Mouse (Mus musculus) NIH3T3 (cell line): ENCODE measurements around the gene Actg2.
A peak's percentile ranks its signal among the peaks of the same experiment; 100 is the strongest.
"Not testable (repeated sequence)": the region's sequence is repeated elsewhere in the genome, so short reads cannot be mapped to it uniquely, and the experiment has no call there.

Experiments
- DNase-seq: peaks from one replicate; pipeline ENCODE4 v3.0.0-alpha.2; 2012; ENCODE audit warnings: low read depth

Gene Actg2

DNA sequence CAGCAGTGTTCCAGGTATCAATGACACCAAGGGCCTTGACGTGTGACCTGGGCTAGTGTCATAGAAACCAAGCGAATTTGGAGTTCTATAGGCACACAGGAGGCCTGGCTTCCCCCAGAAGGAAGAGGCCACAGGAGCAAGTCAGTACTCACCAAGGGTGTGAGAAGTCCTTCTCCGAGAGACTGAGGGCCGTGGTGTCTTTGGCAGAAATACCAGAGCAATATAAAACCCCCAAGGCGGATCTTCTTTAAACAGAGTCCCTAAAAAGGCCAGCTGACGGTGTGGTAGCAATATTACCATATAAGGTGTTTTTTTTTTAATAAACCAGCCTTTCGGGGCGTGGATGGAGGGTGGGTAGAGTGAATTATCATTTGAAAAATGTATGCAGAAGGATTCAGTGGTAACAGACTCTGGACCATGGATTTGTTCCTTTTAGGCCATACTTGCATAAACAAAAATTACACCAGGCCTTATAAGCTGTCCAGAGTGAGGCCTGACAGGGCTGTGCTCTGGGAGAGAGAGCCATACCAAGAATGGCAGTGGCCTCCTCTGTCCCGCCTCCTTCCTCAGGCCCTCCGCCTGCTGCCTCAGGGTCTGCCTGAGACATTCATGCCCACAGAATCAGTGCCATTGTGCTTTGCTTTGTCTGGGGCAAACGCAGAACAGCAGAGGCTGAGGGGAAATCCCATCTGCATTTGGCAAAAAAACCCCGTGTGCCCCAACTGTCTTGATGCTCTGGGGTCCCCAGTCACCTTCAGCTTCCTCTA is at the start of gene Actg2:
TSS of gene Actg2 (minus strand) at position 238 of the 767 bp plus-strand sequence.
- DNase-seq = no peak

DNA sequence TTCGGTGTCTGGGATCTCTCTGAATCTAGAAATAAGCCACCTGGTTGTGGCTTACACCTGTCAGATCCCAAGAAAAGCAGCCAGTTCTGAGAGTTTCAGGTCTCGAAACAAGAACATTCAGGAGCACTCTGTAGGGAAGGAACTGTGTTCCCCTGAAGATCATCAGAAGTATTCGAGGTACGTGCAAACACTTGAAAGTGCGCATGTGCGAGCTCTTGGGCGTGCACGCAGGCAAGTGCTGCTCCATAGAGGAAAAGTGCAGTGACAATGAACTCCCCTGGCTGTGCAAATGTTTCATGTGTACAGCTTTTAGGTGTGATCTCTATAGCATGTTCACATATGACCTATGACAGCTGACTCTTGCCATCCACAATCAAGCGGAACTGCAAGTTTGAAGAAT is 49.3 kb upstream of the Actg2 start:
- DNase-seq = not testable (repeated sequence)

DNA sequence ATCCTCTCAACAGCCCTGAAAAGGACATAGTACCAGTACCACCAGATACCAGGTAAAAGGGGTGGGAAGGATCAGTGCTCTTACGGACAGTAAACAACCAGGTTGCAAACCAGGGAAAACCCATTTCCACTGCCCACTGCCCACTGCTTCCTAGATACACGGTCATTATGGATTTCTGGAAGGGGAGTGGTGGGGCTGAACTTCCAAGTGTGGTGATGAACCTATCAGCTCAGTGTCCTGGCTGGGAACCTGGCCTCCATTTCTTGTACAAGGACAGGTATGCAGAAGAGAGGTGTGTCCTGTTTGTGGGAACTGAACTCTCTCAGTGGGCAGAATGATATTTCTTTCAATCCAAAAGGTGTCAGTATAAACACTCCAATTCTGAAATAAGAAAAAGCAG is 47.5 kb upstream of the Actg2 start:
- DNase-seq = no peak

DNA sequence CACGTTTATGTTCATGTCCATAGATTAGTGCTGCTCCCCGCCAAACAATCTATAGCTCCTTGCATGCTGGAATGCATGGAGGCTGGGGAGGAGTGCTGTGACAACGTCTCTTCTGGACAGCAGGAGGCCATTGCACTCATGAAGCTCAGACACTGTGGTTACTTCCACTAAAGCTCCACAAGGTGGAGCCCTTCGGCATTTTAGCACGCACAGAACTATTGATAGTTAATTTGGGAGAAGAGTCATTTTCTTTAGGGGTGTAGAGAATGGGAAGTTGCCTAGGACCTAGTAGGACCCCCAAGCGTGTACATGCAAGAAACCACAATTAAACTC is 46.8 kb upstream of the Actg2 start:
- peak; percentile 88 for DNase-seq

DNA sequence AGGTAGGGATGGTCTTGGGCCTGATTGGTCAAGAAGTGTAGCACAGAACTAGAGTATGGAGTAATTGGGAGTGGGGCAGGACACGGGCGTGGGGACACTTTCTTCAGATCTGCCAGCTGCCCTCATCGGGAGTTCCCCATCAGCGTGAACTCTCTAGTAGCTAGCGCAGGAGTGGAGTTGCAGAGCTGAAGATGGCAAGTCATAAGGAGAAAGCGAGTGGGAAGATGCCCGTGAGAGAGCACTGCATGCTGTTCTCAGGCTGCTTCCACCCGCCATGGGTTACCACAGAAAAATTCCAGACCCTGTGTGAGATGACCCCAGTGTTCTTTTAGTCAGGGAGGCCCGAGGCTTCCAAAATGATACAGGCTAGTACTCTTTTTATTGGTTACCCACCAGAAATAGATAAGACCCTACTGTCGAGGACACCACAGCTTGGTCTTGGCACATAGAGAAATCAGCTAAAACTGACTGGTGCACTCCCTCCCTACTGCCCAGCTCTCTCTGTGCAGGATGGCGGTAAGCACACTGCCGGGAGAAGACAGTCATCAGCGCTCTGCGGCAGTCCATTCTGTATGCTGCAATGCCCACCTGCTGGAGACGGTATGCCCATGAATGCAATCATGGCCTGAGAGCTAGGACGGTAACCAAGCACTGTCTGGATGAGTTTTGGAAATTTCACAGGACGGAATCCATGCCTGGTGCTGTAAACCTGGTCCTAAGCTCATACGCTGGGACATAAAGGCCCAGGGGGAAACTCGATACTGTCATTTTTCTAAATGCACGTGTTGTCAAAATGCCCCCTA is 46.3 kb upstream of the Actg2 start:
- DNase-seq = no peak

DNA sequence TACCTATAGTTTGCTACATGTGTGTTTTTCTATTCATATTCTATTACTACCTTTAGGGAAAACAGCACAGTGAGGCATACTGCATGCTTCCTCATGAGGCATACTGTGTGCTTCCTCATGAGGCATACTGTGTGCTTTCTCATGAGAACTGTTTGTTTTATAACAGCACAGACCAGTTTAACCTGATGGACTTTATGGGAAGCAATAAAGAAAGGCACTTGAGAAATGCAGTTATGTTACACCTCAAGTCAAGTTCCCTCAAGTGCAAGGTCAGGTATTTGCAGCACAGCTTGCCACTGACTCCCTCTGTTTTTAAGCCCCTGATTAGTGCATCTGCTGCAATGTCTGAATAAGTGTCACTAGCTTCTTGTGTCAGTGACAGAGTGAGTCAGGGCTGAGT is 41.5 kb upstream of the Actg2 start:
- no peak for DNase-seq

DNA sequence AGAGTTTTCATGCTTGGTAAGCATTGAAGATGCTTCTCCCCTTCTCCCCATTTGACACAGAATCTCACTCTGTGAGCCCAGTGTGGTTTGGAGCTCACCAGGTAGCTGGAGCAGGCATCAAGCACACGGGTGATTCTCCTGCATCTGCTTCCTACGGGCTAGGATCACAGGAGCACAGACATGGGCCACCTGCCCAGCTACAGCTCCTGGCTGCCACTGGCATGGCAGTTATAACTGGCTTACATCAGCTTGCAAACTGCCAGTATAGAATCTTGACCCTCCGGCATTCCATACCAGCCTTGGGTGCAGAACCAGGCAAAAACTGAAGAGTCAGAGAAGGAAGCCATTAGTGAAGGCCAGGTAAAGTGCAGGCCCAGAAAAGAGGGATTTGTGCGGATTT is 39.5 kb upstream of the Actg2 start:
- DNase-seq = no peak

DNA sequence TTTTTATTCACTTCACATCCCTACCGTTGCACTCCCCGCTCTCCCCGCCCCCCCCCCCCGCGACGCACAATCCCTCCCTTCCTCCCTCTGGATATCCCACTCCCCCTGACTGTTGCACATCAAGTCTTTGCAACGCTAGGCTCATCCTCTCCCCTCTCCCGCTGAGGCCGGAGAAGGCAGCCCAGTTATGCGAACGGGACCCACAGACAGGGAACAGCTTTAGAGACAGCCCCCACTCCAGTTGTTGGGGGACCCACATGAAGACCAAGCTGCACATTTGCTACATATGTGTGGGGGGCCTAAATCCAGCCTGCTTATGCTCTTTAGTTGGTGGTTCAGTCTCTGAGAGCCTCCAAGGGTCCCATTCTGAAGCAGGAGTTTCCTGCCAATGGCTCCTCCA is 36.6 kb upstream of the Actg2 start, which contains the start of gene Stambp:
TSS of gene Stambp (minus strand) at position 59 of the 400 bp plus-strand sequence.
- DNase-seq = no peak

DNA sequence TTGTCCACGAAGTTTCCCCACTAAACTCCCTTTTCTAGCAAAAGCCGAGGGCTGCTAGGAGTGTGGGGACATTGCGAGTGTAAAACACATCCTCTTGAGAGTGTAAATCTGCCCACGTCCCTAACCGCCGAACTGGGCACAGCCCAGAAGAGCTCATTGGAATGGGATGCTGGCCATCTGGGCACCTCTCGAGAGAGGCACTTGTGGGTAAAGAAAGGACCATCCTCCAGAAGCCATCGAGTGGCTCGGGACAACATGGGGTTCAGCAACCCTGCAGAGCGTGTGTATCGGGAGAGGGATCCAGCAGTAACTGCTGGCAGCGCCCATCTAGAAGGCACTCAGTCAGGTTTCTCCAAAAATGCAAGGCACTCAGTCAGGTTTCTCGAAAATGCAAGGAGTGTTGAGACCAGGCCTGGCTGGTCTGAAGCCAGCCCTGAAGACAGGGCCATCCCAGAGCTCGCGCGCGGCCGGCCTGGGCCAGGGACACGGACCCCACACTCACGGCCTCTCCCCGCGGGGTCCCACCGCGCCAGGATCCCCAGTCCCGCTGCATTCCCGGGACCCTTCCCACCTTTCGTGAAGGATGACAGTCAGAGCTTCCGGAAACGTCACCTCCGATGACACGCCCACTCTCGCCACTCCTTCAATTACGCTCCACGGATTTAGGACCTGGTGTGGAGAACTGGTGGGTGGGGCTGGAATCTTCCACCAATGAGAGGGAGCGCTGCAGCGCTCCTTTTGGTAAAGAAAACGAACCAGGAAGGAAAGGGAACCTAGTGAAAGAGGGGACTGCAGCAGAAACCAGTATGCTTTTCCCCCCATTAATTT is 36.0 kb upstream of the Actg2 start:
- DNase-seq = peak; percentile 96

DNA sequence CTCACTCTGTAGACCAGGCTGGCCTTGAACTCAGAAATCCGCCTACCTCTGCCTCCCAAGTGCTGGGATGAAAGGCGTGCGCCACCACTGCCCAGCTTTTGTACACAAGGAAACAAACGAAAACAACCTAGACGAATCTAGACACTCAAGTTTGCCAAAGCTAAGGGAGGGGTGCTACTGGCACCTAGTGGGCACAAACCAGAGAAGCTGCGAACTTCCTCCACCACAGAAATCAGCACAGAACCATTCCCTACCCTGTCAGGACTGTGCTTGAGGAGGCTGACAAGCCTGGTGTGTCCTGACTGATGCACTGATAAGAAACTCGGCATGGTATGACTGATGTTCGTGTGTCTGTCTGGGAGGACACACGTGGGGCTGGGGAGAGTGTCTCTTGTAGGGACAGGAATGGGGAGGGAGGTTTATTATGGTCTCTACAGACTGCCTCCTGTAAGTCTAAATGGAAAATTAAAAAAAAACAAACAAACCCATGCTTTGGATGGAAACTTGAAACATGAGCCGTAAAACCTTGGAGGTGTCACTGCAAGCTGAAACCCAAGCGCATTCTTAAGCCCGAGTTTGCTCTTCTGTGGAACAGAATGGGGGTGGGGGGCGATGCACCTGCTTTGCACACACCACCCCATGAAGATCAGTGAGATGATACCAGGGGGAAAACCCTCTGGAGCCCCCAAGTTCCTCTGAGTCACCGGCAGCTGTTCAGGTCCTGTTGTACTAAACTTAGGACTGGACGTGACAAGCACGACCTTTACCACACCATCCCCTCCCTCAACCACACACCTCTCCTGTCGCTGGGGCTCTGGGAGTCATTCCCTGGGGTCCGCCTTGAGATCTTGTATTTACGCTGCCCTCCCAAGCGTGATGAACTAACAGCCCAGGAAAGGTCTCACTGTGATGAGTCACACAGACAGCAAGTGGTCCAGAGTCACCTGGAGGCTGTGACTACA is 33.1 kb upstream of the Actg2 start:
- DNase-seq = peak; percentile 27

DNA sequence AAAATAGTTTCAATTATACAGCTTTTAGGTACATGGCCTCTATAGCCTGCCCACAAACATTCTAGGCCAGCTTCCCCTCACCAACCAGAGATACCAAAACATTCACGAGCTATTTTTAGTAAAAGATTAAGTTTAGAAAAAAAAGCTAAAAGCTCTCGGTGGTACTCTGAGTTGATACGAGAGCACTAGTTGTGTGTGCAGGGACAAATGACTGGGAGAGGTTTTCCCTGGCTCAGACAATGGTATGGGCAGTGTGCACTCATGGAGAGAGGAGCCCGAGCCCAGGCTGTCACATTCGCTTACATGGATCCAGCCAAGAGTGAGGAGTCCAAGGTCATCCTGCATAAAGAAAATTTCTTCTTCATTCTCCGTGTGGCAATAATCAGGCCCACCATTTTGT is 19.9 kb upstream of the Actg2 start:
- no peak for DNase-seq

DNA sequence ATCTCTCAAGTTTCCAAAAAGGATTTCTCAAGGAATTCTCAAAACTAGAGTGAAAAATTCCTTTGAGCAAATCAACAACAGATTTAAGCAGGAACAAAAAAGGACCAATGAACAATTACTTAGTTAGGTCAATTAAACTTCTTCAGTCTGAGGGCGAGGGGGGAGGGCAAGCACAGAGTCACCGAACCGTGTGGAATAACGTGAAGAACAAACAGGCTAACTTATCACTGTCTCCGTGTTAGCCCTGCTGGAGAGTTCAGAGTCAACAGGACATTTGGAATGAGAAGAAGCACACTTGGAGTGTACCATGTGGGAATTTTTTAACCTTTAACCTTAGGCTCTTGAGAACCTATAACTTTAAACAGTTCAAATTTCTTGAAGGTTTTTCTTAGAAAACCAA is 12.3 kb upstream of the Actg2 start:
- no peak for DNase-seq

DNA sequence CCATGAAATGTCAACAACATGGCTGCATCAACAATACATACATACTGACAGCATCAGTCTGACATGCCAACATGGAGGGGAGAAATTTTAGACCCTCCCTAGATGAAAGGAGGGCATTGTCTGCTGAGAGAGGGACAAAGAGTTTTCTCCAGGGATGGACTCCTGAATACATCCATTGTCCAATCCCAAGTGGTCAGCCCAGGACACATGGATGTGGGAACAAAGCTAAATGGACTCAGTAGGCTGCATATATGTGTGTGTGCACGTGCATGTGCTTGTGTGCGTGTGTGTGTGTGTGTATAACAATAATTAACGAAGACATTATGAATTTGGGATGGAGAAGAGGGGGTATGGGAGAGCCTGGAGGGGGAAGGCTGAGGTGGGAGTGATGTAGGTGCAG is 9.7 kb upstream of the Actg2 start:
- DNase-seq = no peak

DNA sequence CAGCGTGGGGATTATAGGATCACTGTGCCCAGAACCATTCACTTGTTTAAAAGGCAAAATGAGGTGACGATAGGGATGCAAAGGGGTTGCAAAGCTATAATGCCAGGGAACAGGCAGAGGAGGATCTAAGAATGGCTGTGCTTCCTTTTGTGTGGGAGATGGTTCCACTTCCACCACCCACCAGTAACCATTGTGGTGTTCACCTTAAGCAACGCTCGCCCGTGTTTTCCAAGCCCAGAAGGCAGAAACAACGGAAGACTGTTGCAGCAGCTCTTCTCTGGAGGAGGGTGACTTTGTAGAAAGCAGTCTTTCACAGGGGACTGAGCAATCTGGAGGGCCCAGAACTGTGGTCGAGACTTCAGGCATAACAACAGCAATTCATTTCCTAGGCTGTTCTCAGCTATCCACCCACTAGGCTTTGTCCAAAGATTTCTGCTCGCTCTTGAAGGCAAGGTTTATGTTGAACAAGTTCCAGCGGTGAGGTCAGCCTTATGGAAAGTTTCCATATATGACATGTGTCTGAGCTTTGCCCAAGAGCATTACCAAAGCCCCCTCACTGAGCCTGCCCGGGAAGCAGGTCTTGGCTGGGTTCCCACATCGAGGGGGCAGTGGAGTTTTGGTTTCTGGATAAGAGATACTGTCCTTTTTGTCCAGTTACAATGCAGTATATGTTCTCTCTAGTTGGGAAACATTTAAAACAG is 5.8 kb upstream of the Actg2 start:
- peak; percentile 83 for DNase-seq

DNA sequence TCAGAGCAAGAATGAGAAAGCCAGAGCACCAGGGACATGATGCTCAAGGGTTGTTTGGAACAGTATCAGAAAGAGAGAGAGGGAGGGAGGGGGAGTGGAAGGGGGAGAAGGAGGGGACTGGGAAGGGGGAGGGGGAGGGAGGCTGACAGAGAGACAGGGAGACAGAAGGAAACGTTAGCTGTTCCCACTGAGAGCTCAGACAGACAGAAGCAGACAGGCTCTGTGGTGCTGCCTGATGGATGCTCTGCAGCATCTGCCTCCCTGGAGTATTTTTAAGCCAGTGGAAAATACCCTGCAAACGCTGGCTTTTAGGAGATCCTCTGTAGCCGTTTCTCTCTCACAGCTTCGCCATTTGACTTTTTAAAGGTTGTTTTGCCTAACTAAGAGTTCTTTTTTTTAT is 4.0 kb upstream of the Actg2 start:
- DNase-seq = no peak

DNA sequence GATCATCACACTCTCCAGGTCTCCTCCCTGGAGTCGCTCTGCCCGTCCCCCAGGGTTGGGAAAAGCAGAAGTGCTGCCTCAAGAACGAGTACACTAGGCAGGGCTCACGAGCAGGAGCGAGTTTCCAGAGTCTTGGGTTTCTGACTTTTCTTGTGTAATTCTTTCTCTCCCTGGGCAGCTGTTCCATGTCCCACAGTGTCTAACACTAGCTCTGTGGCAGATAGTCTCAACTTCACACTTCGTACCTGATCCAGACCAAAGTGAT is 662 bp upstream of the Actg2 start:
- DNase-seq = no peak

DNA sequence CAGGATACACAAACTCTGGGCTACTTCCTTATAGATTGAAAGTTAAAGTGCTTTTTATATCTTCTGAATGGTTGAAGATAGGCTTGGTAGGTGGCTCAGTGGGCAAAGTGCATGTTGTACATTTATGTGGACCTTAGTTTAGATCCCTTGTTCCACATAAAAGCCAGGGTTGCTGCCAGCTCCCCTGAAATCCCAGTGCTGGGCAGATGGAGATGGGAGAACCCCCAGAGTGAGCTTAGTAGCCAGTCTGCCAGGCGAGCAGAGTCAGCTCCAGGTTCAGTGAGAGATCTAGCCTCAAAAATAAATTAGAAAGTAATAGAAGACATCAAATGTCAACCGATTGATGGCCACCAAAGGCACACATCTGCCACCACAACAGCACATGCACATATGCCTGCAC is 3.5 kb downstream of the Actg2 start:
- DNase-seq = no peak

DNA sequence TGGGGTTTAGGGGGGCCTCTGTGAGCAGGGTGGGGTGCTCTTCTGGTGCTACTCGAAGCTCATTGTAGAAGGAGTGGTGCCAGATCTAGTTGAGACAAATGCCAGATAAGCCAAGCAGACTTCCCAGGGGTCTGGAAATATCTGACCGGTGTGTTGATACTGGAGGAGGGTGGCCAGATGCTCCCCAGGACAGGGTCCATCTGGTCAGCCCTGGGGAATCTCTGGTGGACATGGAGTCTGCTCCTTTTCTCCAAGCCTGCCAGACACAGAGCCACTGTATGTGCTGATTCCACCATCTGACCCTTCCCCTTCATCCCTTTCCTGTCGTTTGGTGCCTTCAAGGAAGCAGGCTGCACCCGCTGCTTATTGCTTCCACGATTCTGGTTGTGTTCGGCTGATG is 12.9 kb downstream of the Actg2 start:
- no peak for DNase-seq

DNA sequence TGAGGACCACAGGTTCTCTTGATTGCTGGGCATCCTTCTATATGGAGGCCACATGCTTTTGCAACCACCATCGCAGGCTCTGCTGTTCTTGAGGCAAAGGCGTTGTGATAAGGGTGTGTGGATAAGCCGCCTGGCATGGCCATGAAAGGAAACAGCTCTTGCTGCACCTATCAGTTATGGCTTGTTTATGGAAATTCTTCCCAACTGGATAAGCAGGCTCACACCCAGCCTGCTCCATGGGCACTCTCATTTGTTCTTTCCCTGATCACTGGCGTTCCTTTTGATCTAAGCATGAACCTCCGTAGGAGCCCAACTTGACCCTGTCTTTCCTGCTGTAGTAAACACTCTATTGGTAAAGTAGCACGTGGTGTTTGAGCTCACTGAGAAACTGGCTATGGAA is 14.3 kb downstream of the Actg2 start:
- no peak for DNase-seq

DNA sequence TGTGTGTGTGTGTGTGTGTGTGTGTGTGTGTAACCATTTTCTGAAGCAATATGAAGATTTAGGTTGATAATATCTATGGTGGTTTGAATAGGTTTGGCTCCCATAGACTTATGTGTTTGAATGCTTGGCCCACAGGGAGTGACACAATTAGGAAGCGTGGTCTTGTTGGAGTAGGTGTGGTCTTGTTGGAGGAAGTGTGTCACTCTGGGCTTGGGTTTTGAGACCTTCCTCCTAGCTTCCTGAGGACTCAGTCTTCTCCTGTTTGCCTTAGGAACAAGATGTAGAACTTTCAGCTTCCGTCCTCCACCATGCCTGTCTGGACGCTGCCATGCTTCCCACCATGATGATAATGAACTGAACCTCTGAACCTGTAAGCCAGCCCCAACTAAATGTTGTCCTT is 17.4 kb downstream of the Actg2 start:
- no peak for DNase-seq

DNA sequence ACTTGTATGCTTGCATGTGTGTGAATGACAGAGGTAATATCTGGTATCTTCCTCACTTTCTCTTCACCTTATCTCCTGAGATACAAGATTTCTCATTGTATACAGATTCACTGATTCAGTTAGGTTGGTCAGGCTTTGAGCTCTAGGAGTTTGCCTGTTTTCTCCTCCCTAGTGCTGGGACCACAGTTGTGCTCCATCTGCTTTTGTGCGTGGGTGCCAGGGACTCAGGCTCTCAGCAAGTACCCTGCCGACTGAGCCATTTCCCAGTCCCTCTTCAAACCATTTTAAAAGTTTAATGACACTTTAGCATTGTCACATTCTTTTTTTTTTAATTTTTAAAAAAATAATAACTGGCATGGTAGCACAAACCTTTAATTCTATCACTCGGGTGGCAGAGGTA is 20.9 kb downstream of the Actg2 start:
- no peak for DNase-seq
